Mouse (Mus musculus): ENCODE results near the gene Bcl2a1c.
"Not testable (repeated sequence)": the region's sequence is repeated elsewhere in the genome, so short reads cannot be mapped to it uniquely, and the experiment has no call there.

The Bcl2a1c gene

DNA sequence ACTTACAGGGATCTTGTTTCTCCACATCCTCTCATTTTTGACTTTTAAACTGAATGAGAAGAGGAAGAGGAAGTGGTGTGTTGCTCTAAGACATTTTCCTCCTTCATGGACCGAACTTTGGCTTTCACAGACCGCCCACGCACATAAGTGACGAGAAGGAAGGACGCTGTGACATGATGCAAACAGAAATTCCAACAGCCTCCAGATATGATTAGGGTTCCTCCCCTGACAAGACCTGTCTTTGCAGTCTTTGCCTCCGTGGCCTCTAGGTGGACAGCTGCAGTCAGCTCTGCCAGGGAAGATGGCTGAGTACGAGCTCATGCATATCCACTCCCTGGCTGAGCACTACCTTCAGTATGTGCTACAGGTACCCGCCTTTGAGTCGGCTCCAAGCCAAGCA is at the start of gene Bcl2a1c:
Gene Bcl2a1c, plus strand, starts transcription at position 281 of the 400 bp plus-strand sequence.
- not testable (repeated sequence) for DNase-seq

DNA sequence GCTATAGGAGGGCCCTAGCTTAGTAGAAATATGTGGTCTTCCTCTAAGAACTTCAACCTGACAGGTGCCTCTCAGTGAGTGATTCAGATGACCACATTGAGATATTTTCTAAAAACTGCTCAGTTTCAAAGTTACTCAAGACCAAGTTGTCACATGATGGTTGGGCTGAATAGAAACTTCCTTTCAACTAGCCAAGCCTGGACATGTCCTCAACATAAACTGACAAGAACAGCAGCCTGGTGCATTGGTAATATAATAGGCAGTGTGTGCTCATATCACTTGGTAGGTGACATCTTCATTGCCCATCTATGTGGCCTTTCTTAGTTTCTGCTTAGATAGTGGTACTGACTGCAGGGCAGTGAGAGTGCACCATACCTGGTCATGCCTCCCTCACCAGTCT is 24.0 kb upstream of the Bcl2a1c start:
- DNase-seq: not testable (repeated sequence)

DNA sequence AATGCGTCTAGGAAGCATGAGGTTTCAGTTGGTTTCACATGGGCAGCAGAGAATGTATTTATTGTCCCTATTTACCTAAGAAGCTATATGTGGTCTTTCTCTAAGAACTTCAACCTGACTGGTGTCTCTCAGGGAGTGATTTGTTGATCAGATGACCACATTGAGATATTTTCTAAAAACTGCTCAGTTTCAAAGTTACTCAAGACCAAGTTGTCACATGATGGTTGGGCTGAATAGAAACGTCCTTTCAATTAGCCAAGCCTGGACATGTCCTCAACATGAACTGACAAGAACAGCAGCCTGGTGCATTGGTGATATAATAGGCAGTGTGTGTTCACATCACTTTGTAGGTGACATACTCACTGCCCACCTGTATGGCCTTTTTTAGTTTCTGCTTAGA is 18.2 kb upstream of the Bcl2a1c start:
- not testable (repeated sequence) for DNase-seq

DNA sequence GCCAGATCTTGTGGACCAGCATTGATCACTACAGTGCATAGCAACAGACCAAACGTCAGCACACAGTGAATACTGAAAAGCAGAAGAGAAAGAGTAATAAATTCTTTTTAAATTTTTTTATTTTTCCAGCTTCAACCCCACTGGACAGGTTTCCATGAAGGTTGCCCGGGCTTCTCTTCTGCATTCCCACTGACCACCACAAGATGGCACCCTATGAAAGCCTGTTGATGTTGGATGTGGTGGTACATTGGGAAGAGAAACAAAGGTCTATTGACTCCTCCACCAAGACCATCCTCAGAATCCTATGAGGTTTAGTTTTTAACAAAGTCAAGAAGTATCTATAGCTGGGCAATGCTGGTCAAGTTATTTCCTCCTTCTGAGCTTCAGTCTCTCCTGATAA is 11.9 kb upstream of the Bcl2a1c start:
- DNase-seq: peak; percentile 6 to 12

DNA sequence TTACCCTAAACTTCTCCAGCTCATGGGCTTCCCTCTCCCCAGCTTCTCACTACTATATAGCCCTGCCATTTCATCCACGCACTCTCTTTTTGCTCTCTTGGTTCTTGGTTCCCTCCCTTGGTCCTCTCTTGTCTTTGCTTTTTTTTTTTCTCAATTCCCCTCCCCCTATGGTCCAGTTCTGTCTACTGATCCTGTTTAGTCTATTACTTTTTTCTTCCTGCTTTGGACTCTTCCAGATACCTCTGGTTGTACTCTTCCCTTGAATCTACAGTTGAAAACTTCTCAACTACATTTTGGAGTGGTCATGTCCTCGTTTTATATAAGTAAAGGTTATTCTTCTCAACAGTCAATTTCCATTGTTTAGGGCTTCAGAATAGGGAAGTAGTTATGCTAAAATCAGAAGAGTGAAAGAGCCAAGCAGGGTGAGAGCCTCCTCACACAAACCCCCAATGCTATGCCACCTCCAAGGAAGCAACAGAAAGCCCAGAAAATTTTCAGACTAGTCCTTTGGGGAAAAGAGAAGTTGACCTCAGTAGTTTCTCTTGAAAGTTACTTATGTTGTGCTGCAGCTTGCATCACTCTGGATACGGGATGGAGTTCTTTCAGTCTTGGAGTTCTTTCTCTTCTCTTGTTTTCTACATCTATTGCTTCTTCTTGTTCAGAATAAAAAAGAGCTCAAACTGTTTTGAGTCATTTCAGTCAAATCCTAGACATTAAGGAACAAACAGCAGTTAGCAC is 3.8 kb upstream of the Bcl2a1c start:
- DNase-seq: no peak

DNA sequence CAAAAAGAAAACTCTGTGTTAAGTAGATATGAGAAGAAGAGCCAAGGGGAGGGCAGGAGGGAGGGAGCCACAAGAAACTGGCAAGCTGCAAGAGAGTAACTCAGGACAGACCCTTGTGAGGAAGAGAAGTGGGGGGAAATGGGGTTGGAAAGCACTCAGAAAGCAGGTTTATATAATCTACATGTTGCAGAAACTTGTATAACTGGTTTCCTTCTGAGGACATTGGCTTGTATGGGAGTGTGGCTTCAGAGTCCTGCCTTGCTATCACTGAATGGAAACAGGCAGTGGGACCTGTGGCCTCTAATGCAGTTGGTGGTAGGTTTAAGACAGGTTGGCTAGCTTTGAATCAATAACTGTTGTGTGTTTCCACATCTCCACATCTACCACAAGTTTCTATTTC is 1.6 kb upstream of the Bcl2a1c start:
- not testable (repeated sequence) for DNase-seq

DNA sequence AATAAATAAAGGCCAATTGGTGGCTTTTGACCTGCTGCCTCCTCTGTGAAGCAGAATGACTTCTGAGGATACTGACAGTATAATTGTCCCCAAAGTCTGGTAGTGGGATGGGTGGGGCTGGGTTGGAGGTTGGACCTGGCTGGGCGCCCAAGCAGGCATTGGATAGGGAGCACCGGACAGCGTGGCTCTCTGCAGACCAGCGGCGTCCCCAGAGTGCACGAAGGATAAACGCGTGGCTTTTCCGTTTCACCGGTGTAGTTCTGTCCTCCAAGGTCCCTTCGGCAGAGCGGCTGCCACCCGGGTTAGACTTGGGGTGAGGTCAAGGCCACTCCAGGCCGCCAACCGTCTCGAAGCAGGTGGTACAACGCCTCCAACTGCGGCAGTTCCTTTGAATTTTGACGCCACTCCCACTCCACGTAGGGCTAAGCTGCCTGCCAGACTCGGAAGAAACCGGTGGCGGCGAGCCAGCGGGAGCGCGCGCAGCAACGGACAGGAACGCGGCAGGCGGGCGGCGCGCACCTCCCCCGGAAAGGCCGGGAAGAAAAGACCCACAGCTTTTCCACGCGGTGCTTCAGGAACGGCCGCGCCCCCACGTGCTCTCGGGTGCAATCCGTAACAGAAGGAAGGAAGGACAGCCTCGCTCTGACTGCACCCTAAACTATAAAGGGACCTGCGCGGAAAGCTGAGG is 38.0 kb downstream of the Bcl2a1c start:
- DNase-seq: peak; percentile 46 to 62

DNA sequence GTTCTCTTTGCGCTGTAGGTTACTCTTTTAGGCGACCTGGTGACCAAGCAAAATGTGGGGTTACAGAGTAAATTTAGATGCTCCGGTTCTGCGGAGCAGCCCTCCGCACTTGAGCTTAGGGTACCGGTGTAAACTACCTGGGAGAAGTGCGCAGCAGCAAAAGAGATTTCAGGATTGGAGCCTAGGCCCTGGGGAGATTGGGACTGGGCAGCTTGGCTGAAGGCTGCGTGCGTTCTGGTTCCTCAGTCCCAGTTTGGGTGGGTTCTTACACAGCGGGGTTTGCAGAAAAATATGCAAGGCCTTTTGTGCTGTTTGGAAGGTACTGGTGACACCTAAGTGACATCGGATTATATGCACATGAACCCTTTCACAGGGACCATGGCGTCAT is 38.5 kb downstream of the Bcl2a1c start:
- no peak for DNase-seq

DNA sequence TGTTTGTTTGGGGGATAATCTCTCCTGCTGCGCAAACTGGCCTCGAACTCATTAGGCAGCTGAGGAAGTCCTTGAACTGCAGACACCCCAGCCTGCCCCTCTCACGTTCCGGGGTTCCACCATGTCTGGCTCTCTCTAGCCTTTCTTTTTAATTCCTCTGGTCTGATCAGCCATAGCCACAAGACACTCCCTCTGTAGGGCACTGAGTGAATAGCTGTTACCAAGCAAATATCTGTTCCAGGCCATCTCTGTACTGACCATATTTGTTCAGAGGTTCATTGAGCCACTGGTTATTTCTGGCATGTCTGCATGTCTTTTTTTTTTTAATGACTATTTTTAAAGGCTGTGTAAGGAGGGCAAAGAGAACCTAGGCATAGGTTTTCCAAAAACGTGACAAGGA is 39.5 kb downstream of the Bcl2a1c start:
- not testable (repeated sequence) for DNase-seq

DNA sequence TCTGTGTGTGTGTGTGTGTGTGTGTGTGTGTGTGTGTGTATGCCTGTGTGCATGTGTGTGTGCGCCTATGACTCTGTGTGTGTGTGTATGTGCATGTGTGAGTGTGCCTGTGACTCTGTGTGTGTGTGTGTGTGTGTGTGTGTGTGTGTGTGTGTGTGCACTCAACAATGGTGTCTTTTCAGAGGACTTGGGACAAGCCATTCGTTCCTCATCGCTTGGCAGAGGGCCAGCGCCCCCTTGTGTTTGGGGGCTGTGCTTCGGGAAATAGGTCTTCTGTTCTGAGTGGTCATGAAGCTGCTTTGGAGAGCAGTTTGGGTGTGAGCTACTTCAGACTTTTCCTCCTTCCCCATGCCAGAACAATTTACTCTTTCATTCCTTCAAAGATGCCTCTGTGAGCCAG is 41.8 kb downstream of the Bcl2a1c start:
- DNase-seq: not testable (repeated sequence)

DNA sequence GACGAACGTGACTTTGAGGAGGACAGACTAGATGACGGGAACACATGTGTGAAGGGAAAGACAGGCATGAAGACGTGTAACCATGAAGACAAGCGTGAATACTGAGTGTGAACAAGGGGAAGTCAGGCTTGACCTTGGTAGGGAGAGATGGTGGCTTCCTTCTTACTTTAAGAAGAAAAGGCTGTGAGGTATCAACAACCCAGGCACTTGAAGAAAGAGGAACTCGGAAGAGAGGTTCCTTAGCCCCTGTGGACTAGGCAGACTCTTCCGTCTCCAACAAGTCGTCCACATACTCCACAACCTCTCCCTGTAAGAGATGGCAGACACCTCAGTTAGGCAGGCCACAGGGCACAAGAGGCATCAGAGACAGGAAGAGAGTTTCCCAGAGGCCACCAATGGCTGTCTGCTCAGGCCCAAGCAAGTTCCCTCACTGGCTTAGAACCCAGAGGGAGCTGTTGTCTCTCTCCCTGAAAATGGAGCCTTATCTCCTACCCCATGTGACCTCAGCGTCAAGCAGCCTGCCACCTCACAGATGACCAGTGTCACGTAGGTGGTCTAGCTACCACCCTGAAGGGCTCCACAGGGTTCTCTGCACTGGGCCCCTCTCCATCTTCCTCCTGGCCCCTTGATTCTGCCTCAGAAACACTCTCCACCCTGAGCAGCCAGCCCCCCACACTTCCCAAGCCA is 45.5 kb downstream of the Bcl2a1c start:
- no peak for DNase-seq

DNA sequence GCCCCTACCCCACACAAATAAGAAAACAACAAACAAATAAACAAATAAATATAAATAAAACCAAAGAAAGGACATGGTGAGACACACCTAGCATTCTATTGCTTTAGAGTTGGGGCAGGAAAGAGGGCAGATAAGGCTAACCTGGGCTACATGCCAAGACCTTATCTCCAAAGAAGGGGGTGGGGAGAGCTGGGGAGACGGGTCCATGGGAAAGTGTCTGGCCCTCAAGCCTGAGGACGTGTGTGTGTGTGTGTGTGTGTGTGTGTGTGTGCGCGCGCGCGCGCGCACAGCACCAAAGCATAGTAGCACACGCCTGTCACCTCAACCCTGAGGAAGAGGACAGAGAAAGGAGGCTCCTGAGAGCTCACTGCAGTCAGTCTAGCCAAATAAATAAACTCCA is 47.2 kb downstream of the Bcl2a1c start:
- no peak for DNase-seq

DNA sequence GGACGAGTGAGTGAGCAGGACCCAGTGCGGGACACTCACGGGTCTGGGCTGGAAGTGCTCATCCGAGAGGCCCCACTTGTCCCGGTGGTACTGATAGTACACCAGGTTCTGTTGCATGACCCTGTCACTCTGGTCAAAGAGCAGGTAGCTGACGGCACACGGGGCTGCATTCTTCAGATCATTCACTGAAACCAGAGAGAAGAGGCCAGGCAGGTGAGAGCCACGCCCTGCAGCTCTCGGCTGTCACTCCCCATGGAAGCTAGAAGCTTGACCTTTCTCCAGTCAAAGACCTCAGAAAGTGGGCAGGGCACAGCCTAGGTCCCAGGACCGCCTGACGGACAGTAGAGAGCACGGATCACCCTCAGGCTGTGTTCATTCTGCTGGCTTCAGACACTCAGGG is 49.9 kb downstream of the Bcl2a1c start:
- DNase-seq: no peak

Measured in thymus, adult 18-20 months (tissue).